Mouse (Mus musculus) C2C12 (cell line): ENCODE measurements at regions not wholly inside any gene's neighbourhood (a gene's known extent, or its start where the extent isn't known, plus 50 kb on each side); places are given as distances from the start of the nearest gene placed in this dataset.

Source experiments
- H3K27me3 ChIP-seq: one replicate; pipeline ENCODE4 v1.6.1; 2011; ENCODE audit not compliant: control insufficient read depth, insufficient read depth, insufficient read length
- H3K36me3 ChIP-seq: one replicate; pipeline ENCODE4 v1.6.1; 2011; ENCODE audit not compliant: control insufficient read depth, insufficient read depth
- H3K4me3 ChIP-seq: one replicate; pipeline ENCODE4 v1.5.1; 2011; ENCODE audit warnings: mild to moderate bottlenecking, control low read depth; ENCODE audit not compliant: poor library complexity, insufficient read depth, severe bottlenecking
- H3K79me2 ChIP-seq: one replicate; pipeline ENCODE4 v1.6.1; 2011; ENCODE audit not compliant: control insufficient read depth, insufficient read depth
- H3K79me3 ChIP-seq: one replicate; pipeline ENCODE4 v1.6.1; 2011; ENCODE audit warnings: low read depth, control low read depth
- H3ac ChIP-seq: one replicate; pipeline ENCODE3; 2011; ENCODE audit warnings: low read depth; ENCODE audit not compliant: control insufficient read depth, insufficient read length
- CEBPB ChIP-seq: IDR thresholded peaks from one replicate; pipeline ENCODE4 v1.6.1; 2011; ENCODE audit warnings: low read depth, mild to moderate bottlenecking, control low read depth, moderate library complexity
- CTCF ChIP-seq: IDR thresholded peaks from one replicate; pipeline ENCODE4 v1.5.1; 2011; ENCODE audit not compliant: control insufficient read depth, insufficient read depth, insufficient read length
- FOSL1 ChIP-seq: IDR thresholded peaks from one replicate; pipeline ENCODE4 v1.8.0; 2011; ENCODE audit warnings: mild to moderate bottlenecking, low read length; ENCODE audit not compliant: poor library complexity, insufficient read depth, severe bottlenecking
- MAX ChIP-seq: IDR thresholded peaks from one replicate; pipeline ENCODE4 v1.6.1; 2011; ENCODE audit warnings: mild to moderate bottlenecking, control low read depth
- MYOD1 ChIP-seq: IDR thresholded peaks from one replicate; pipeline ENCODE4 v1.6.1; 2011; ENCODE audit warnings: low read depth; ENCODE audit not compliant: control insufficient read depth, insufficient read length
- MYOG ChIP-seq: IDR thresholded peaks from one replicate; pipeline ENCODE4 v1.6.1; 2011; ENCODE audit not compliant: control insufficient read depth, insufficient read length; ENCODE audit errors: extremely low read depth
- USF1 ChIP-seq: IDR thresholded peaks from one replicate; pipeline ENCODE4 v1.6.1; 2011; ENCODE audit warnings: low read depth, mild to moderate bottlenecking, control low read depth, moderate library complexity

- Histone ChIP-seq H3K79me2 (no peaks in the 10 kb centered on the region), H3K4me3 (no peak overlapping the region), H3K79me3 (no peaks in the 10 kb centered on the region), H3K27me3 (no peaks in the 10 kb centered on the region), H3ac (no peak overlapping the region), H3K36me3 (no peaks in the 10 kb centered on the region)
- no peak for TF ChIP-seq MYOD1
- no peak for TF ChIP-seq MYOG
- no peak for TF ChIP-seq FOSL1
- no peak for TF ChIP-seq MAX
- TF ChIP-seq USF1 = no peak
- no peak for TF ChIP-seq CEBPB
- no peak for TF ChIP-seq CTCF
Observed at GRCm38 (mm10) chr2:144182542-144182941, 87.9 kb upstream of the Mgme1 start.

DNA sequence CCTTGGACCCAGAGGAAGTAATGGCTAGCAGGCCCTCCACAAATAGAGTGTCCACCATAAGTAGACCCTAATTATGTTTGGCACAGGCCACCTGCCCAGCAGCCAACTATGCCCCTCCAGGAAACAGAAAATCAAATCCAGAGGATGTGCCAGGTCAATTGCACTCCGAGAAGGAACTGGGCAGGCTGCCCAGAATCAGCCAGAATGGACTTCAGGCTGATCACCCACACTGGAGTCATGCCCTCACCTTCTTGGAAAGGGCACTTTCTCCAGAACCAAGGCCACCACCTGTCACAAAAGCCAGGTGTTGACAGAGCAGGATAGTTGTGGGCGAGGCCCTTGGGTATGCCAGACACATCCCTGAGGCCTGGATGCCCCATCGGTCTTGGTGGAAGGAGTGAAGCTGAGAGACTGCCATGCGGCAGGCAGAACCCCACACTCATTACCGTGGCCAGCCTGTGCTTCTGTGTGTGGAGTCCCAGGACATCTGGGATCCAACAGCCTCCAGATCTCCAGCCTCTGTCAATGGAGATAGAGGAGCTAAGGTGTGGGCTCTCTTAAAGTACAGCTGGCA, 87.0 kb upstream of the Mgme1 start:
- no peak for TF ChIP-seq USF1
- TF ChIP-seq CEBPB = no peak
- TF ChIP-seq MYOD1 = no peak
- no peak for TF ChIP-seq MAX
- TF ChIP-seq FOSL1 = no peak
- TF ChIP-seq CTCF = no peak
- no peak for TF ChIP-seq MYOG
- Histone ChIP-seq H3K79me3 (no peaks in the 10 kb centered on the region), H3ac (no peak overlapping the region), H3K4me3 (no peak overlapping the region), H3K36me3 (no peaks in the 10 kb centered on the region), H3K79me2 (no peaks in the 10 kb centered on the region), H3K27me3 (no peaks in the 10 kb centered on the region)

- Histone ChIP-seq H3ac (no peak overlapping the region), H3K27me3 (no peaks in the 10 kb centered on the region), H3K4me3 (no peak overlapping the region), H3K36me3 (no peaks in the 10 kb centered on the region), H3K79me3 (no peaks in the 10 kb centered on the region), H3K79me2 (no peaks in the 10 kb centered on the region)
- TF ChIP-seq FOSL1 = no peak
- no peak for TF ChIP-seq MAX
- no peak for TF ChIP-seq MYOD1
- no peak for TF ChIP-seq CTCF
- no peak for TF ChIP-seq USF1
- TF ChIP-seq CEBPB = no peak
- TF ChIP-seq MYOG = no peak
Observed at GRCm38 (mm10) chr2:144185175-144185574, 85.3 kb upstream of the Mgme1 start.

GRCm38 (mm10) chr2:144186426-144186825, 84.0 kb upstream of the Mgme1 start:
- TF ChIP-seq MYOD1 (no peak), MAX (no peak), FOSL1 (no peak), CEBPB (no peak), MYOG (no peak), USF1 (no peak), CTCF (no peak)
- no peak overlapping the region for H3K4me3 ChIP-seq
- no peaks in the 10 kb centered on the region for H3K36me3 ChIP-seq
- no peaks in the 10 kb centered on the region for H3K27me3 ChIP-seq
- H3K79me3 ChIP-seq = no peaks in the 10 kb centered on the region
- H3ac ChIP-seq = no peak overlapping the region
- no peaks in the 10 kb centered on the region for H3K79me2 ChIP-seq

GRCm38 (mm10) chr2:144188076-144188475, 82.4 kb upstream of the Mgme1 start:
- H3K27me3 ChIP-seq = no peaks in the 10 kb centered on the region
- no peaks in the 10 kb centered on the region for H3K36me3 ChIP-seq
- no peaks in the 10 kb centered on the region for H3K79me2 ChIP-seq
- H3K4me3 ChIP-seq = no peak overlapping the region
- TF ChIP-seq MAX (no peak), USF1 (no peak), MYOG (no peak), FOSL1 (no peak), MYOD1 (no peak), CTCF (no peak), CEBPB (no peak)
- H3K79me3 ChIP-seq = no peaks in the 10 kb centered on the region
- H3ac ChIP-seq = peak overlapping the region; percentile 51

GRCm38 (mm10) chr2:144188485-144188884, 82.0 kb upstream of the Mgme1 start:
- TF ChIP-seq FOSL1 = no peak
- no peak for TF ChIP-seq MAX
- TF ChIP-seq USF1 = no peak
- no peak for TF ChIP-seq MYOD1
- no peak for TF ChIP-seq MYOG
- no peak for TF ChIP-seq CEBPB
- no peak for TF ChIP-seq CTCF
- Histone ChIP-seq H3K79me2 (no peaks in the 10 kb centered on the region), H3ac (peak overlapping the region; percentile 51), H3K36me3 (no peaks in the 10 kb centered on the region), H3K79me3 (no peaks in the 10 kb centered on the region), H3K27me3 (no peaks in the 10 kb centered on the region), H3K4me3 (no peak overlapping the region)
